Mouse (Mus musculus) regulatory T cell (primary cell): ENCODE measurements at regions not wholly inside any gene's neighbourhood (a gene's known extent, or its start where the extent isn't known, plus 50 kb on each side); places are given as distances from the start of the nearest gene placed in this dataset.

ENCODE experiments used
- in situ Hi-C: fragments of 300-600 bp; cut with MboI, MseI; formaldehyde crosslinking; loops from one replicate; pipeline ENCODE4 v1.15.1; 2025; ENCODE audit warnings: high pct_unique_total_duplicates

GRCm38 (mm10) chr14:103938201-103938600, 94.0 kb upstream of the Ednrb start:
- in situ Hi-C loops = no loop called here

- in situ Hi-C loops = no loop called here
Measured at GRCm38 (mm10) chr14:103937700-103938099, 93.5 kb upstream of the Ednrb start.

- in situ Hi-C loops = no loop called here
Measured at GRCm38 (mm10) chr14:103933813-103934212, 89.6 kb upstream of the Ednrb start.

GRCm38 (mm10) chr14:103932170-103932569, 88.0 kb upstream of the Ednrb start:
- in situ Hi-C loops = no loop called here

GRCm38 (mm10) chr14:103929734-103930364, 85.6 kb upstream of the Ednrb start:
- in situ Hi-C loops = no loop called here

- in situ Hi-C loops = no loop called here
Measured at GRCm38 (mm10) chr14:103929155-103929729, 85.0 kb upstream of the Ednrb start.

GRCm38 (mm10) chr14:103920169-103920568, 76.0 kb upstream of the Ednrb start:
- in situ Hi-C loops = no loop called here

- in situ Hi-C loops = no loop called here
Measured at GRCm38 (mm10) chr14:103919380-103919779, 75.2 kb upstream of the Ednrb start.

- in situ Hi-C loops = no loop called here
Measured at GRCm38 (mm10) chr14:103913453-103913852, 69.3 kb upstream of the Ednrb start.

- in situ Hi-C loops = no loop called here
Measured at GRCm38 (mm10) chr14:103911707-103912106, 67.5 kb upstream of the Ednrb start.

- in situ Hi-C loops = no loop called here
Measured at GRCm38 (mm10) chr14:103911280-103911679, 67.1 kb upstream of the Ednrb start.

GRCm38 (mm10) chr14:103906417-103907070, 62.3 kb upstream of the Ednrb start:
- in situ Hi-C loops = no loop called here

- in situ Hi-C loops = no loop called here
Measured at GRCm38 (mm10) chr14:103900817-103901216, 56.6 kb upstream of the Ednrb start.

GRCm38 (mm10) chr14:103899111-103899814, 55.1 kb upstream of the Ednrb start:
- in situ Hi-C loops = no loop called here

- in situ Hi-C loops = no loop called here
Measured at GRCm38 (mm10) chr14:103898689-103899088, 54.5 kb upstream of the Ednrb start.

- in situ Hi-C loops = no loop called here
Measured at GRCm38 (mm10) chr14:103895261-103895660, 51.1 kb upstream of the Ednrb start.
